Mouse (Mus musculus) stomach, postnatal 0 days (tissue): ENCODE results near the gene Rpl41. TPM values are rescaled to one million over a fixed set of nuclear protein-coding genes. Genes with fewer than 3 reads are reported as not detected.
"Not testable (repeated sequence)": the region's sequence is repeated elsewhere in the genome, so short reads cannot be mapped to it uniquely, and the experiment has no call there.

Source experiments
- ATAC-seq: fragments of 200-750 bp; cut with Nextera tagmentation; 2 replicates; pipeline ENCODE4 v1.8.0; 2017; ENCODE audit not compliant: low FRiP score, low TSS enrichment
- DNase-seq: peaks from one replicate; pipeline ENCODE4 v3.0.0-alpha.2; 2016; ENCODE audit warnings: low spot score
- H3K27ac ChIP-seq: fragments of 300-500 bp; sonication (generic); replicated peaks from 2 replicates; pipeline ENCODE4 v1.5.1; 2014; ENCODE audit warnings: mild to moderate bottlenecking, control low read depth
- H3K27me3 ChIP-seq: fragments of 300-500 bp; sonication (generic); 2 replicates; pipeline ENCODE4 v1.6.1; 2014; ENCODE audit warnings: low read length; ENCODE audit not compliant: control insufficient read depth, insufficient read depth
- H3K36me3 ChIP-seq: fragments of 300-500 bp; sonication (generic); 2 replicates; pipeline ENCODE4 v1.6.1; 2014; ENCODE audit warnings: low read length, mixed read lengths; ENCODE audit not compliant: control insufficient read depth, insufficient read depth
- H3K4me1 ChIP-seq: fragments of 300-500 bp; sonication (generic); replicated peaks from 2 replicates; pipeline ENCODE4 v1.6.1; 2014; ENCODE audit warnings: antibody characterized with exemption; ENCODE audit not compliant: control insufficient read depth, insufficient read depth
- H3K4me2 ChIP-seq: fragments of 300-500 bp; sonication (generic); replicated peaks from 2 replicates; pipeline ENCODE4 v1.6.1; 2014; ENCODE audit warnings: low read depth, mild to moderate bottlenecking, control low read depth, moderate library complexity
- H3K4me3 ChIP-seq: fragments of 300-500 bp; sonication (generic); 2 replicates; pipeline ENCODE4 v1.5.1; 2014; ENCODE audit warnings: low read depth, low read length, control low read depth
- H3K9ac ChIP-seq: fragments of 300-500 bp; sonication (generic); 2 replicates; pipeline ENCODE4 v1.6.1; 2014; ENCODE audit warnings: mild to moderate bottlenecking, low read length, control low read depth, mixed read lengths
- H3K9me3 ChIP-seq: fragments of 300-500 bp; sonication (generic); 2 replicates; pipeline ENCODE4 v1.6.1; 2016; ENCODE audit warnings: low read length; ENCODE audit not compliant: control insufficient read depth
- CTCF ChIP-seq: IDR thresholded peaks from 2 replicates; pipeline ENCODE4 v1.5.1; 2016; ENCODE audit warnings: antibody characterized with exemption, low read depth, mild to moderate bottlenecking, moderate library complexity
- EP300 ChIP-seq: optimal IDR thresholded peaks from 2 replicates; pipeline ENCODE3; 2016; ENCODE audit warnings: antibody characterized with exemption
- WGBS: fragments of 180-500 bp; shearing (Covaris S2); extraction: QIAGEN DNeasy Blood & Tissue Kit; methylation state at CpG from one replicate; pipeline ENCODE4 v1.1.7; 2014; 5-methylcytosine and 5-hydroxymethylcytosine counted together
- polyA plus RNA-seq: library from polyadenylated mRNA; unstranded; fragments of >200 nt; fragmentation: Nextera tagmentation; extraction: Ambion mirVana; gene quantifications from 2 replicates; pipeline ENCODE4 v1.2.1, GENCODE M21; 2015

Rpl41 gene
- polyA plus RNA-seq, 1 experiment from 2014 or later: 3,693 TPM

GRCm38 (mm10) chr10:128575063-128575462 is 26.0 kb upstream of the Rpl41 start:
- ATAC-seq: no peak
- Histone ChIP-seq H3K36me3 (peaks cover under 1% of the 10 kb centered on the region), H3K27me3 (no peaks in the 10 kb centered on the region), H3K27ac (no peak overlapping the region), H3K4me2 (no peak overlapping the region), H3K4me1 (no peaks in the 10 kb centered on the region), H3K9me3 (no peaks in the 10 kb centered on the region), H3K4me3 (no peak overlapping the region), H3K9ac (no peak overlapping the region)
- no peak for TF ChIP-seq EP300
- peak; percentile 65 for TF ChIP-seq CTCF
- no peak for DNase-seq
- 97% methylated on average over 2 of the region's 2 CpGs for WGBS

- Histone ChIP-seq H3K4me3 (peak within 1 kb of the TSS; percentile 82), H3K27ac (peak within 1 kb of the TSS; percentile 93), H3K9ac (peak within 1 kb of the TSS; percentile 91), H3K27me3 (no peaks in the 10 kb centered on the region), H3K36me3 (peaks cover 9% of the 10 kb centered on the region), H3K9me3 (no peaks in the 10 kb centered on the region), H3K4me1 (no peaks in the 10 kb centered on the region), H3K4me2 (peak within 1 kb of the TSS; percentile 81)
- DNase-seq: peak; percentile 99
- peak; percentile 97 for ATAC-seq
- WGBS: under 1% methylated on average over 57 of the region's 58 CpGs
- TF ChIP-seq CTCF (peak; percentile 29), EP300 (no peak)
Observed at GRCm38 (mm10) chr10:128565788-128566531, 16.9 kb upstream of the Rpl41 start, which contains the start of gene Pa2g4. TSS of gene Pa2g4 (minus strand) at chr10:128565987.

- WGBS: under 1% methylated on average over 45 of the region's 46 CpGs
- peak overlapping the region; percentile 81 for H3K4me2 ChIP-seq
- peak overlapping the region; percentile 91 for H3K9ac ChIP-seq
- no peaks in the 10 kb centered on the region for H3K27me3 ChIP-seq
- no peak for TF ChIP-seq EP300
- TF ChIP-seq CTCF: 0 out of 2 replicates have a peak, but pooled peaks have one; percentile 17
- H3K36me3 ChIP-seq: peaks cover 13% of the 10 kb centered on the region
- H3K4me1 ChIP-seq: no peaks in the 10 kb centered on the region
- peak; percentile 17 for ATAC-seq
- peak overlapping the region; percentile 82 for H3K4me3 ChIP-seq
- peak; percentile 67 for DNase-seq
- no peaks in the 10 kb centered on the region for H3K9me3 ChIP-seq
- peak overlapping the region; percentile 93 for H3K27ac ChIP-seq
Observed at GRCm38 (mm10) chr10:128565206-128565787, 16.2 kb upstream of the Rpl41 start.

GRCm38 (mm10) chr10:128563544-128563943 is 14.4 kb upstream of the Rpl41 start:
- TF ChIP-seq CTCF: no peak
- no peak for TF ChIP-seq EP300
- WGBS: 71% methylated on average over 6 of the region's 6 CpGs
- no peaks in the 10 kb centered on the region for H3K9me3 ChIP-seq
- H3K4me1 ChIP-seq: no peaks in the 10 kb centered on the region
- H3K4me2 ChIP-seq: no peak overlapping the region
- no peak overlapping the region for H3K4me3 ChIP-seq
- H3K27me3 ChIP-seq: no peaks in the 10 kb centered on the region
- H3K27ac ChIP-seq: no peak overlapping the region
- no peak for DNase-seq
- peaks cover 11% of the 10 kb centered on the region for H3K36me3 ChIP-seq
- peak overlapping the region; percentile 2; the same call in 1 of the 2 replicates for H3K9ac ChIP-seq
- ATAC-seq: no peak

- 80% methylated on average over 6 of the region's 6 CpGs for WGBS
- Histone ChIP-seq H3K36me3 (peaks cover 9% of the 10 kb centered on the region), H3K4me1 (no peaks in the 10 kb centered on the region), H3K27me3 (no peaks in the 10 kb centered on the region), H3K4me2 (no peak overlapping the region), H3K9me3 (no peaks in the 10 kb centered on the region), H3K27ac (no peak overlapping the region), H3K9ac (no peak overlapping the region), H3K4me3 (no peak overlapping the region)
- TF ChIP-seq EP300 (no peak), CTCF (no peak)
- DNase-seq (no peak), ATAC-seq (no peak)
Observed at GRCm38 (mm10) chr10:128556963-128557362, 7.9 kb upstream of the Rpl41 start.

- Histone ChIP-seq H3K9ac (no peak overlapping the region), H3K4me3 (no peak overlapping the region), H3K27me3 (no peaks in the 10 kb centered on the region), H3K4me2 (no peak overlapping the region), H3K36me3 (peaks cover 9% of the 10 kb centered on the region), H3K9me3 (no peaks in the 10 kb centered on the region), H3K4me1 (no peaks in the 10 kb centered on the region), H3K27ac (no peak overlapping the region)
- ATAC-seq (no peak), DNase-seq (no peak)
- TF ChIP-seq CTCF (peak; percentile 60), EP300 (no peak)
Observed at GRCm38 (mm10) chr10:128556286-128556685, 7.2 kb upstream of the Rpl41 start.

- H3K36me3 ChIP-seq, H3K27me3 ChIP-seq, H3K27ac ChIP-seq, DNase-seq, ATAC-seq, H3K4me3 ChIP-seq, H3K4me1 ChIP-seq, H3K9ac ChIP-seq, H3K4me2 ChIP-seq, H3K9me3 ChIP-seq: not testable (repeated sequence)
- 67% methylated on average over 1 of the region's 1 CpGs for WGBS
Observed at GRCm38 (mm10) chr10:128555567-128555966, 6.5 kb upstream of the Rpl41 start.

GRCm38 (mm10) chr10:128550144-128550823 is 1.2 kb upstream of the Rpl41 start:
- not testable (repeated sequence) for H3K36me3 ChIP-seq, DNase-seq, H3K9ac ChIP-seq, H3K4me3 ChIP-seq, H3K9me3 ChIP-seq, H3K4me1 ChIP-seq, H3K4me2 ChIP-seq, H3K27ac ChIP-seq, ATAC-seq, H3K27me3 ChIP-seq
- WGBS: 88% methylated on average over 11 of the region's 11 CpGs
